Mouse (Mus musculus): ENCODE data around the gene Olfr39.
"Not testable (repeated sequence)": the region's sequence is repeated elsewhere in the genome, so short reads cannot be mapped to it uniquely, and the experiment has no call there.

Gene Olfr39

GRCm38 (mm10) chr9:20282051-20282450 lies at the start of gene Olfr39:
Olfr39 (plus strand) TSS chr9:20282351.
- DNase-seq, result no peak

- no peak for DNase-seq
These were observed 45.3 kb upstream of the Olfr39 start, which contains the start of gene Olfr872 for GRCm38 (mm10) chr9:20236819-20237218. Olfr872 (plus strand) TSS chr9:20237119.

- DNase-seq, result no peak
These were observed 44.8 kb upstream of the Olfr39 start for GRCm38 (mm10) chr9:20237378-20237777.

- not testable (repeated sequence) for DNase-seq
These were observed 13.4 kb downstream of the Olfr39 start for GRCm38 (mm10) chr9:20295562-20295961.

GRCm38 (mm10) chr9:20298232-20298631 lies 16.1 kb downstream of the Olfr39 start, which contains the start of gene Olfr873:
Olfr873 (plus strand) TSS chr9:20298532.
- DNase-seq, result no peak

GRCm38 (mm10) chr9:20335994-20336393 lies 53.8 kb downstream of the Olfr39 start, which contains the start of gene Olfr18:
Olfr18 (minus strand) TSS chr9:20336094.
- DNase-seq, result no peak

Data from kidney, postnatal 14 days (tissue).